Comparison of ENCODE assay signal across 10 mouse cellular contexts in the genomic region with DNA sequence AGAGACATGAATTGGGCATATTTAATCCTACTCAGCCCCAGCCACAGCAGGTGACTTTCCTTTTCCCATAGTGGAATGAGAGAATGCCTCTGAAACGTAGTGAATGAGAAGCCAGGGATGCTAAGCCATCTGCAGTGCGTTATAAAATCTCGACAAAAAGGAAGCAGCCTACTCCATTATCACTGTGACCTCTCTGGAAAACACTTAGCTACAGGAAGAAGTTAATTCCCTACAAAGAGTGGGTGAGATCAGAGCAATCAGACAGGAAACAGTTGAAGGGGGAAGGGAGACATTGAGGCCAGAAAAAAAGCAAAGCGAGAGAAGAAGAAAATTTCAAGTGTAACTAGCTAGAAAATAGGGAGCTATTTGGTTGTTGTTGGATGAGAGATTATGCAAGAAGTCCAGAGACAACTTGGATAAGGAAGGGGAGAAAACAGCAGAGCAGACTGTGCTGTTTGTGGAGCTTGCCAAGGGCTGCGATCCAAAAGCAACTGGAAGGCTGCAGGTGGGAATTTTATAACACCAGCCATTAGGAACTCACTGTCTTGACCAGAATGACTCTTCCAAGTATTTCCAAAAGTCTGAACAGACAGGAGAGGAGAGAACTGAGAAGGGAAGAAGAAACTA.
DNase-seq lines count a peak whose midpoint lies in the region; ATAC-seq and TF ChIP-seq lines count a peak whose summit lies in the region.
"Had no signal": no experiment of that assay in that cellular context is flagged by ENCODE, and none has a peak within 500 bp of the region (broad histone marks: within the 10 kb centered on the region; RNA-seq: fewer than 3 reads in every experiment).

No protein-coding gene starts in this region.

- H3K36me3 ChIP-seq in liver, embryonic 12.5 days: no peaks in the 10 kb centered on the region
- H3K36me3 ChIP-seq: embryonic facial prominence, embryonic 12.5 days; limb, embryonic 12.5 days had no signal

- DNase-seq in lung, postnatal 14 days: peak; percentile 15
- DNase-seq in lung, postnatal 4 days: no peak
- DNase-seq in brain, embryonic 14.5 days (ENCODE audit: low read depth): peak; percentile 14
- peak; percentile 32 to 45 for DNase-seq in gastrocnemius, postnatal 36 days
- DNase-seq in heart, postnatal 36 days: peak; percentile 42 to 49
- no peak for DNase-seq in adrenal gland, postnatal 4 days (ENCODE audit: low spot score in 2 of 2)

- H3K27ac ChIP-seq in liver, embryonic 12.5 days: no peak overlapping the region
- H3K27ac ChIP-seq: embryonic facial prominence, embryonic 12.5 days; limb, embryonic 12.5 days had no signal

- H3K9ac ChIP-seq in liver, embryonic 12.5 days: no peak overlapping the region
- H3K9ac ChIP-seq: embryonic facial prominence, embryonic 12.5 days; limb, embryonic 12.5 days had no signal

- H3K4me2 ChIP-seq in liver, embryonic 12.5 days: no peak overlapping the region
- H3K4me2 ChIP-seq: embryonic facial prominence, embryonic 12.5 days; limb, embryonic 12.5 days had no signal

- WGBS in liver, embryonic 12.5 days (ENCODE audit: insufficient replicate concordance): 15% methylated on average over 5 of the region's 5 CpGs

- H3K9me3 ChIP-seq in liver, embryonic 12.5 days (replicated peaks): no peaks in the 10 kb centered on the region
- H3K9me3 ChIP-seq: embryonic facial prominence, embryonic 12.5 days; limb, embryonic 12.5 days had no signal

- H3K4me1 ChIP-seq in liver, embryonic 12.5 days: no peaks in the 10 kb centered on the region
- H3K4me1 ChIP-seq: limb, embryonic 12.5 days; megakaryocyte, embryonic 14.5 days had no signal

- TF ChIP-seq CTCF in brain, embryonic 14.5 days (IDR thresholded peaks at IDR 0.05; ENCODE audit: borderline replicate concordance, extremely low read depth, insufficient read depth, insufficient read length): no peak

- ATAC-seq in liver, embryonic 12.5 days: no peak

- intact Hi-C loops in gastrocnemius, postnatal 36 days (cut with DNase I): no loop called here
- intact Hi-C loops in heart, postnatal 36 days (cut with DNase I): no loop called here

- no peaks in the 10 kb centered on the region for H3K27me3 ChIP-seq in liver, embryonic 12.5 days (replicated peaks)
- H3K27me3 ChIP-seq: embryonic facial prominence, embryonic 12.5 days; limb, embryonic 12.5 days; megakaryocyte, embryonic 14.5 days had no signal

- no peak for TF ChIP-seq POLR2A in brain, embryonic 14.5 days (IDR thresholded peaks at IDR 0.05; ENCODE audit: borderline replicate concordance, extremely low read depth, insufficient read depth, insufficient read length, poor library complexity, severe bottlenecking)

- no peak overlapping the region for H3K4me3 ChIP-seq in liver, embryonic 12.5 days
- H3K4me3 ChIP-seq: embryonic facial prominence, embryonic 12.5 days; limb, embryonic 12.5 days; megakaryocyte, embryonic 14.5 days had no signal

Comparison
In these comparisons a context has a peak if more than half of its experiments do, and no peak if none do; other contexts are left out.
1. DNase-seq: peak in lung, postnatal 14 days (single experiment), brain, embryonic 14.5 days (single experiment), gastrocnemius, postnatal 36 days (2 of 2) and heart, postnatal 36 days (2 of 2); none in lung, postnatal 4 days (0 of 2) and adrenal gland, postnatal 4 days (0 of 2).